Comparison of ENCODE assay signal across 8 mouse cellular contexts in the genomic region with DNA sequence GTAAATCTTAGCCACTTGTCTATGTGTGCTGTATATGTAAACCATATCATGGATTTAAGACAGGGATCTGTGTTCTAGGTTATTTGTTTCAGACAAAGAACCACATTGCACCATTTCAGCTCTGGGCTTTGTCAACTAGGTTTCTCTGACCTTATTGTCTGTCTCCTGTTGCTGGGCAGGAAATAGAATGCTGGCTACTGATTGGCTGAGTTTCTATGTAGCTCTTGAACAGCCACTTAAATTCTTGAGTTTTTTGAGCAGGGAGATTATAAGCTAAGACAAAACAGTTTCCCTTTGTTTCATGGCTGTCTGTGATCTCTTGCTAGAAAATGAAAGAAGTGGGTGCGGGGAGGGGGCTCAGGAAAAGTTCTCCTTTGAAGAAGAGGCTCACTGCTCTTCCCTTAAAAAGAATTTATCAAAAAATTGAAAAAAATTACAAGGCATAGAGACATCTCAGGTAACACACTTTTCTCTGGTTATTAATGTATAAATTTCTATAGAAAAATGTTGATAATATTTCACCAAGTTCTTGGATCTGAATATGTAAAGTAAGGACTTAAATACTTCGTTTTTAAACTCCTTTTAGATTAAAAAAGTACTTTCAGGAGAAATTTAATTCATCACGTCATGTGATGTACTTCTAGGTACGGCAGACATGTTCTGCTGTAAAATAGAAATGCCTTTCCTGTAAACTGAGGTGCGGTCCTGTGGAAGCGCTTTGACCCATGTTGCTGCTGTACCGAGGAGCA. TPM values are rescaled to one million over a fixed set of nuclear protein-coding genes. Genes with fewer than 3 reads are reported as not detected.
A peak's percentile ranks its signal among the peaks of the same experiment; 100 is the strongest.
DNase-seq lines count a peak whose midpoint lies in the region; TF ChIP-seq lines count a peak whose summit lies in the region.

No protein-coding gene starts in this region.

- no peaks in the 10 kb centered on the region; the same call in 1 of the 2 replicates for H3K4me1 ChIP-seq in embryonic fibroblast, embryonic 13.5 days (ENCODE audit: control insufficient read depth, insufficient read depth, low read length)

- intact Hi-C loops in heart, postnatal 25 days (cut with DNase I) = loop anchor here (1.0 kb wide), 1 partner anchor 87 kb away; no protein-coding TSS in a partner anchor

- peak overlapping the region; percentile 65 for H3K27ac ChIP-seq in embryonic fibroblast, embryonic 13.5 days (ENCODE audit: insufficient read depth, low read length)
- peak overlapping the region; percentile 43 for H3K27ac ChIP-seq in macrophage

- peak; percentile 96 for DNase-seq in heart, adult 11 months
- DNase-seq in heart, postnatal 25 days (ENCODE audit: low spot score) = no peak
- DNase-seq in MEL-GATA-1-ER (ENCODE audit: extremely low read depth, low read depth) = peak; percentile 94
- DNase-seq in induced T-regulatory cell, adult 2 months (ENCODE audit: low read depth) = peak; percentile 91
- DNase-seq in thymus, adult 18-20 months = peak; percentile 26 to 77
- no peak for DNase-seq in right cerebral cortex, postnatal 25 days

- no peak for TF ChIP-seq POLR2A in embryonic fibroblast, embryonic 13.5 days (IDR thresholded peaks at IDR 0.05; ENCODE audit: low read depth, low read length)

- no peak overlapping the region for H3K4me3 ChIP-seq in embryonic fibroblast, embryonic 13.5 days (ENCODE audit: insufficient read depth, low read length)
- no peak overlapping the region for H3K4me3 ChIP-seq in macrophage (ENCODE audit: inconsistent target)

- H3K79me2 ChIP-seq in macrophage (ENCODE audit: inconsistent target) = peaks cover 100% of the 10 kb centered on the region

- H3K36me3 ChIP-seq in macrophage (ENCODE audit: inconsistent target) = peaks cover 12% of the 10 kb centered on the region

- no peak for TF ChIP-seq CTCF in embryonic fibroblast, embryonic 13.5 days (IDR thresholded peaks at IDR 0.05; ENCODE audit: borderline replicate concordance, insufficient read depth, low read length)

- 92% methylated on average over 7 of the region's 7 CpGs for WGBS in macrophage (ENCODE audit: missing documents)

RNA-seq across cellular contexts. Expression of a gene that starts 49.0 kb away (rescaled TPM):
- 10 to 100 TPM; 79.8 to 92.6 TPM for total RNA-seq in heart, postnatal 25 days (2021)
- polyA plus RNA-seq in embryonic fibroblast, embryonic 13.5 days (2011; ENCODE audit: insufficient read length, low read depth, missing spikeins) = 68.6 and 75.8 TPM in 2 replicates
- 100 to 1,000 TPM in 18 of 26 experiments, 10 to 100 TPM in 8; 42.6 to 322 (median 177) TPM for total RNA-seq in macrophage (2018; cell fraction: chromatin; rRNA removed)
- 10 to 100 TPM in 25 of 26 experiments, 1 to 10 TPM in 1; 4.6 to 80.8 (median 41.8) TPM for total RNA-seq in macrophage (2018; cell fraction: cytosol; rRNA removed)
- 100 to 1,000 TPM in 12 of 26 experiments, 10 to 100 TPM in 14; 27.4 to 183 (median 95.2) TPM for total RNA-seq in macrophage (2018; cell fraction: nucleus; rRNA removed)
- polyA plus RNA-seq in macrophage (2018) = 12.0 to 34.6 TPM (median 17.1 TPM) in 3 replicates

Comparison
In these comparisons a context has a peak if more than half of its experiments do, and no peak if none do; other contexts are left out.
1. DNase-seq: peak in heart, adult 11 months (single experiment), MEL-GATA-1-ER (single experiment), induced T-regulatory cell, adult 2 months (single experiment) and thymus, adult 18-20 months (2 of 2); none in heart, postnatal 25 days (single experiment) and right cerebral cortex, postnatal 25 days (single experiment).